Mouse (Mus musculus): Measurements from ENCODE around the gene Gm8909. TPM values are rescaled to one million over a fixed set of nuclear protein-coding genes. Genes with fewer than 3 reads are reported as not detected.
"Not testable (repeated sequence)": the region's sequence is repeated elsewhere in the genome, so short reads cannot be mapped to it uniquely, and the experiment has no call there.

The Gm8909 gene
- polyA plus RNA-seq, 1 experiment, result not detected

GRCm38 (mm10) chr17:36193546-36194141, 25.3 kb upstream of the Gm8909 start:
- no peaks in the 10 kb centered on the region; the same call in 1 of the 2 replicates for H3K27me3 ChIP-seq (ENCODE audit: control insufficient read depth, insufficient read depth, low read length)
- no peak overlapping the region for H3K27ac ChIP-seq (ENCODE audit: insufficient read depth, low read length)
- no peaks in the 10 kb centered on the region for H3K4me1 ChIP-seq (ENCODE audit: control insufficient read depth, insufficient read depth, low read length)
- H3K4me3 ChIP-seq (replicated peaks; ENCODE audit: insufficient read depth, low read depth, low read length), result no peak overlapping the region
- 32% methylated on average over 8 of the region's 8 CpGs for WGBS
- peak in 1 of 2 experiments; percentile 14 for DNase-seq
- TF ChIP-seq CTCF (IDR thresholded peaks at IDR 0.05; ENCODE audit: borderline replicate concordance, insufficient read depth, low read depth, low read length), result peak; percentile 50; the same call in 1 of the 2 replicates
- no peak for TF ChIP-seq POLR2A (IDR thresholded peaks at IDR 0.05; ENCODE audit: borderline replicate concordance, insufficient read depth, low read length)

GRCm38 (mm10) chr17:36192371-36192770, 24.0 kb upstream of the Gm8909 start:
- no peak for DNase-seq
- Histone ChIP-seq H3K27me3 (ENCODE audit: control insufficient read depth, insufficient read depth, low read length) (no peaks in the 10 kb centered on the region; the same call in 1 of the 2 replicates), H3K4me1 (ENCODE audit: control insufficient read depth, insufficient read depth, low read length) (no peaks in the 10 kb centered on the region), H3K4me3 (replicated peaks; ENCODE audit: insufficient read depth, low read depth, low read length) (no peak overlapping the region), H3K27ac (ENCODE audit: insufficient read depth, low read length) (no peak overlapping the region)
- no peak for TF ChIP-seq POLR2A (IDR thresholded peaks at IDR 0.05; ENCODE audit: borderline replicate concordance, insufficient read depth, low read length)
- TF ChIP-seq CTCF (IDR thresholded peaks at IDR 0.05; ENCODE audit: borderline replicate concordance, insufficient read depth, low read depth, low read length), result no peak
- WGBS, result 60% methylated on average over 2 of the region's 2 CpGs

DNA sequence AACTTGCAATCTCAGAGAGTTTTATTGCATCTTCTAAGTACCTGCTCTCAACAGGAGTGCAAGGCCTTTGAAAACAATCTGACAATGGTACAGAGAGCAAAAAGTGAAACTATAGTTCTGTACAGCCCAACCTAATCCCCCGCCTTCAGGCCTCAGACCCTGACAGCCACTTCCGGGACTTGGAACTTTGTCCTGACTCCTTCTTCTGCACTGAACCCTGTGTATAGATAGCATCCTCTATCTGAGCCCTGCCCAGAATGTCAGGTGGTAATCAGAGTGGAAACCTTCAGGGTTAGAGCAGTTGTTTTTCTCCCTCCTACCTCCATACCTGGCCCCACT, 21.8 kb upstream of the Gm8909 start, which contains the start of gene H2-T3:
TSS of gene H2-T3 (minus strand) at position 119 of the 339 bp plus-strand sequence.
- H3K4me3 ChIP-seq (replicated peaks; ENCODE audit: insufficient read depth, low read depth, low read length), result no peak within 1 kb of the TSS
- no peaks in the 10 kb centered on the region for H3K4me1 ChIP-seq (ENCODE audit: control insufficient read depth, insufficient read depth, low read length)
- no peak within 1 kb of the TSS for H3K27ac ChIP-seq (ENCODE audit: insufficient read depth, low read length)
- WGBS, result 79% methylated on average over 2 of the region's 2 CpGs
- TF ChIP-seq CTCF (IDR thresholded peaks at IDR 0.05; ENCODE audit: borderline replicate concordance, insufficient read depth, low read depth, low read length) (no peak), POLR2A (IDR thresholded peaks at IDR 0.05; ENCODE audit: borderline replicate concordance, insufficient read depth, low read length) (no peak)
- no peaks in the 10 kb centered on the region; the same call in 1 of the 2 replicates for H3K27me3 ChIP-seq (ENCODE audit: control insufficient read depth, insufficient read depth, low read length)
- no peak for DNase-seq

DNA sequence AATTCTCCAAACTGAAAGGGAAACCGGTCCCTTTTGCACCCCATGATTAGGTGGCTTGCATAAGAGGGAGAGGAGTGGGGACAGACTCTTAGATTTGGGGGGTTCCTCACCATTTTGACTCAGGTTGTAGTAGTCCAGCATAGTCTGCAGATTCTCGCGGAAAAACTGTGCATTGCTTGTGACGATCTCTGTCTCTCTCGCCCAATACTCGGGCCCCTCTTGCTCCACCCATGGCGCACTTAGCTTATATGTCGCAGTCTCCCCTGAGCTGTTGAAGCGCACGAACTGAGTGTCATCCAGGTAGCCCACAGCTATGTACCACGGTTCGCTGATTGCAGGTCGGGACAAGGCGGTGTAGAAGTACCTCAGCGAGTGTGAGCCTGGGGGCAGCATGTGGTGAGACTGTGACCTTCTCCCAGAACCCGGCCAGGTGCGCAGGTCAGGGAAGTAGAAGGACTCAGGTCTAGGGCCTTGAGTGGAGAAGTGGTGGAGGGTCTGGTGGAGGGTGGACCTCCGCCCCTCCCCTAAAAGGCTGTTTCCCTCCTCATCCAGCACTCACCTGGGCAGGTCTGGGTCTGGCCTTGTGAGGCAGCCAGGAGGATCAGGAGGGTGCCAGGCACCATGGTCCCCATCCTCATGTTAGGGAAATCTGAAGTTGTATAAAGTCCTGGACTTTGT, 21.3 kb upstream of the Gm8909 start:
- Histone ChIP-seq H3K4me1 (ENCODE audit: control insufficient read depth, insufficient read depth, low read length) (no peaks in the 10 kb centered on the region), H3K27me3 (ENCODE audit: control insufficient read depth, insufficient read depth, low read length) (no peaks in the 10 kb centered on the region; the same call in 1 of the 2 replicates), H3K4me3 (replicated peaks; ENCODE audit: insufficient read depth, low read depth, low read length) (no peak overlapping the region), H3K27ac (ENCODE audit: insufficient read depth, low read length) (no peak overlapping the region)
- 45% methylated on average over 18 of the region's 18 CpGs for WGBS
- no peak for TF ChIP-seq CTCF (IDR thresholded peaks at IDR 0.05; ENCODE audit: borderline replicate concordance, insufficient read depth, low read depth, low read length)
- TF ChIP-seq POLR2A (IDR thresholded peaks at IDR 0.05; ENCODE audit: borderline replicate concordance, insufficient read depth, low read length), result no peak
- DNase-seq, result no peak

DNA sequence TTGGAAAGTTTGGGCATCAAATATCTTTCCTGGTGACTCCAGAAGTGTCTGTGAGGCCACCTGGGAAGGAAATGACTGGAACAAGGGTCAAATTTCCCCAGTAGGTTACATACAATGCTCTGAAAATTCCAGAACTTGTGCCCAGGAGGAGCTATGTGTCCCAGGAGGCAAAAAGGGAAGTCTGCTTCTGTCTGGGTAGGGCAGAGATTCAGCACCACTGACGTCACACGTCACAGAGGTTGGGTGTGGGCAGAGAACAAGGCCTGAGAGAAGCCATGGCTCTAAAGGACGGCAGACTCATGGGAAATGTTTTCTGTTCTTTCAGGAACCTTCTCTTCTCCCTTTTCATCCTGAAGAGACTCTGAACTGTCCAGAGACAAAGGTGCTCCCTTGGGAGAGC, 19.2 kb upstream of the Gm8909 start:
- TF ChIP-seq POLR2A (IDR thresholded peaks at IDR 0.05; ENCODE audit: borderline replicate concordance, insufficient read depth, low read length) (no peak), CTCF (IDR thresholded peaks at IDR 0.05; ENCODE audit: borderline replicate concordance, insufficient read depth, low read depth, low read length) (no peak)
- Histone ChIP-seq H3K27me3 (ENCODE audit: control insufficient read depth, insufficient read depth, low read length) (no peaks in the 10 kb centered on the region; the same call in 1 of the 2 replicates), H3K4me3 (replicated peaks; ENCODE audit: insufficient read depth, low read depth, low read length) (no peak overlapping the region), H3K4me1 (ENCODE audit: control insufficient read depth, insufficient read depth, low read length) (no peaks in the 10 kb centered on the region), H3K27ac (ENCODE audit: insufficient read depth, low read length) (no peak overlapping the region)
- WGBS, result 47% methylated on average over 3 of the region's 3 CpGs
- no peak for DNase-seq

DNA sequence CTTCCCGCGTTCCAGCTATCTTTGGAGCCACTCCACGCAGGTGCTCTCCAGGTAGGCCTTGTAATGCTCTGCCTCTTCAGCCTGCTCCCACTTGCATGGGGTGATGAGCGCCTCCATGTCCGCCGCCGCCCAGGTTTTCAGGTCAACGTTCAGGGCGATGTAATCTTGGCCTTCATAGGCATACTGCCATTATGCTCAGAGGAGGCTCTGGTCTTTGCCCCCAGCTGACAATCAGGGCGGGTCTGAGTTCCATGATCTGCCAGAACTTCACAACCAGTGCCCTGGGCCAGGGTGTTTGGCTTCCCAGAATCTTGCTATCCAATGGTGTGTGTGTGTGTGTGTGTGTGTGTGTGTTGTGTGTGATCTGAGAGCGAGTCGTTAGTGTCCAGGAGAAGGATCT, 13.9 kb upstream of the Gm8909 start:
- no peak for DNase-seq
- WGBS, result 78% methylated on average over 12 of the region's 12 CpGs
- H3K27me3 ChIP-seq (ENCODE audit: control insufficient read depth, insufficient read depth, low read length), result no peaks in the 10 kb centered on the region; the same call in 1 of the 2 replicates

GRCm38 (mm10) chr17:36179446-36179845, 11.1 kb upstream of the Gm8909 start:
- H3K27me3 ChIP-seq (ENCODE audit: control insufficient read depth, insufficient read depth, low read length); H3K27ac ChIP-seq (ENCODE audit: insufficient read depth, low read length); DNase-seq; H3K4me1 ChIP-seq (ENCODE audit: control insufficient read depth, insufficient read depth, low read length); H3K4me3 ChIP-seq (replicated peaks; ENCODE audit: insufficient read depth, low read depth, low read length): not testable (repeated sequence)
- 13% methylated on average over 10 of the region's 10 CpGs for WGBS

More for the DNA sequence above, 13.9 kb upstream of the Gm8909 start:
- Histone ChIP-seq H3K27ac (ENCODE audit: insufficient read depth, low read length) (no peak overlapping the region), H3K4me1 (ENCODE audit: control insufficient read depth, insufficient read depth, low read length) (no peaks in the 10 kb centered on the region), H3K4me3 (replicated peaks; ENCODE audit: insufficient read depth, low read depth, low read length) (no peak overlapping the region)
- TF ChIP-seq POLR2A (IDR thresholded peaks at IDR 0.05; ENCODE audit: borderline replicate concordance, insufficient read depth, low read length), result no peak
- no peak for TF ChIP-seq CTCF (IDR thresholded peaks at IDR 0.05; ENCODE audit: borderline replicate concordance, insufficient read depth, low read depth, low read length)

- DNase-seq; H3K4me3 ChIP-seq (replicated peaks; ENCODE audit: insufficient read depth, low read depth, low read length); H3K4me1 ChIP-seq (ENCODE audit: control insufficient read depth, insufficient read depth, low read length); H3K27ac ChIP-seq (ENCODE audit: insufficient read depth, low read length); H3K27me3 ChIP-seq (ENCODE audit: control insufficient read depth, insufficient read depth, low read length): not testable (repeated sequence)
- WGBS, result under 1% methylated on average over 40 of the region's 40 CpGs
These were observed 10.6 kb upstream of the Gm8909 start for GRCm38 (mm10) chr17:36178938-36179337.

DNA sequence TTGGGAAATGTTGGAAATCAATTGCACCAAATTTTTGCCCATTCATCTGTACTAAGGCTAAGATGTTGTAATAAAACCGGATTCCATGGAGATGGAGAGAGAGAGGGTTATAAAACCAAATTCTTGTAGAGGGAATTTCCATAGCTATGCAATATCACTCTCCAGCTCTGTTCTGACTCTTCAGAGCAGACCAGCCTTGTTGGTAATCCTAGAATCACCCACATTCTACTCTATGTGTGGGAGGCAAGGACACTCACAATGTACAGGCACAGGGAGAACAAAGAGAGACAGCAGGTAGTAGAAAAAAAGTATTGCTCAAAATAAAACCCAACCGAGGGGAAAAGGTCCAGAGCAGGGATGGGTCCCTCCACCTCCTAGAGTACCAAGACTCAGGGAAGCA, 7.8 kb upstream of the Gm8909 start:
- not testable (repeated sequence) for DNase-seq; H3K4me1 ChIP-seq (ENCODE audit: control insufficient read depth, insufficient read depth, low read length); H3K4me3 ChIP-seq (replicated peaks; ENCODE audit: insufficient read depth, low read depth, low read length); H3K27ac ChIP-seq (ENCODE audit: insufficient read depth, low read length); H3K27me3 ChIP-seq (ENCODE audit: control insufficient read depth, insufficient read depth, low read length)
- WGBS, result no CpG with 5 or more reads among the region's 2 CpGs

Data from cerebellum, adult 2 months (tissue).